Mouse (Mus musculus) limb, embryonic 14.5 days (tissue): ENCODE measurements at regions not wholly inside any gene's neighbourhood (a gene's known extent, or its start where the extent isn't known, plus 50 kb on each side); places are given as distances from the start of the nearest gene placed in this dataset.

Source experiments
- ATAC-seq: fragments of 200-750 bp; cut with Nextera tagmentation; 2 replicates; pipeline ENCODE4 v1.8.0; 2017; ENCODE audit warnings: low read depth, moderate number of reproducible peaks, moderate TSS enrichment; ENCODE audit not compliant: low FRiP score
- DNase-seq: peaks from one replicate; pipeline ENCODE4 v3.0.0-alpha.2; 2015; ENCODE audit warnings: low spot score
- H3K27ac ChIP-seq: fragments of 300-500 bp; sonication (generic); replicated peaks from 2 replicates; pipeline ENCODE4 v1.5.1; 2014; ENCODE audit warnings: low read depth, mild to moderate bottlenecking, low read length, moderate library complexity, mixed read lengths
- H3K27me3 ChIP-seq: fragments of 300-500 bp; sonication (generic); 2 replicates; pipeline ENCODE4 v1.6.1; 2014; ENCODE audit warnings: low read length, mixed read lengths; ENCODE audit not compliant: control insufficient read depth, insufficient read depth
- H3K36me3 ChIP-seq: fragments of 300-500 bp; sonication (generic); 2 replicates; pipeline ENCODE4 v1.6.1; 2014; ENCODE audit warnings: mild to moderate bottlenecking, low read length, moderate library complexity, mixed read lengths; ENCODE audit not compliant: control insufficient read depth, insufficient read depth
- H3K4me1 ChIP-seq: fragments of 300-500 bp; sonication (generic); 2 replicates; pipeline ENCODE4 v1.6.1; 2014; ENCODE audit warnings: antibody characterized with exemption, low read length, mixed read lengths; ENCODE audit not compliant: control insufficient read depth, insufficient read depth
- H3K4me2 ChIP-seq: fragments of 300-500 bp; sonication (generic); replicated peaks from 2 replicates; pipeline ENCODE4 v1.6.1; 2014; ENCODE audit warnings: low read depth, mild to moderate bottlenecking, low read length, moderate library complexity; ENCODE audit not compliant: severe bottlenecking
- H3K4me3 ChIP-seq: fragments of 300-500 bp; sonication (generic); replicated peaks from 2 replicates; pipeline ENCODE4 v1.5.1; 2014; ENCODE audit warnings: low read length
- H3K9ac ChIP-seq: fragments of 300-500 bp; sonication (generic); 2 replicates; pipeline ENCODE4 v1.6.1; 2014; ENCODE audit warnings: mild to moderate bottlenecking, low read depth, low read length, moderate library complexity; ENCODE audit not compliant: severe bottlenecking
- H3K9me3 ChIP-seq: fragments of 300-500 bp; sonication (generic); 2 replicates; pipeline ENCODE4 v1.6.1; 2016; ENCODE audit warnings: low read length; ENCODE audit not compliant: control insufficient read depth
- POLR2A ChIP-seq: fragments of 200-500 bp; IDR thresholded peaks from 2 replicates; pipeline ENCODE4 v1.8.0; 2012; ENCODE audit warnings: inconsistent platforms, mild to moderate bottlenecking, moderate library complexity, borderline replicate concordance; ENCODE audit not compliant: insufficient read depth, insufficient read length; ENCODE audit errors: extremely low read depth
- WGBS: fragments of 180-500 bp; shearing (Covaris S2); extraction: QIAGEN DNeasy Blood & Tissue Kit; methylation state at CpG from one replicate; pipeline ENCODE4 v1.1.7; 2014; 5-methylcytosine and 5-hydroxymethylcytosine counted together

GRCm38 (mm10) chr13:111104567-111105219 is 150.1 kb upstream of the Actbl2 start:
- Histone ChIP-seq H3K4me2 (no peak overlapping the region), H3K4me3 (no peak overlapping the region), H3K9me3 (no peaks in the 10 kb centered on the region), H3K27me3 (no peaks in the 10 kb centered on the region), H3K4me1 (no peaks in the 10 kb centered on the region), H3K27ac (no peak overlapping the region), H3K36me3 (no peaks in the 10 kb centered on the region), H3K9ac (no peak overlapping the region)
- 71% methylated on average over 4 of the region's 4 CpGs for WGBS
- DNase-seq = no peak
- TF ChIP-seq POLR2A = no peak
- ATAC-seq = no peak

GRCm38 (mm10) chr13:111131108-111131507 is 123.7 kb upstream of the Actbl2 start:
- no peaks in the 10 kb centered on the region for H3K4me1 ChIP-seq
- H3K27ac ChIP-seq = no peak overlapping the region
- H3K36me3 ChIP-seq = no peaks in the 10 kb centered on the region
- DNase-seq (no peak), ATAC-seq (no peak)
- H3K4me3 ChIP-seq = no peak overlapping the region
- H3K9me3 ChIP-seq = no peaks in the 10 kb centered on the region
- 76% methylated on average over 3 of the region's 3 CpGs for WGBS
- H3K9ac ChIP-seq = no peak overlapping the region
- H3K4me2 ChIP-seq = no peak overlapping the region
- TF ChIP-seq POLR2A = no peak
- H3K27me3 ChIP-seq = no peaks in the 10 kb centered on the region

- DNase-seq = no peak
- no peaks in the 10 kb centered on the region for H3K36me3 ChIP-seq
- no peak for TF ChIP-seq POLR2A
- no peaks in the 10 kb centered on the region for H3K4me1 ChIP-seq
- H3K27me3 ChIP-seq = no peaks in the 10 kb centered on the region
- WGBS = 95% methylated on average over 3 of the region's 3 CpGs
- H3K27ac ChIP-seq = no peak overlapping the region
- H3K4me3 ChIP-seq = no peak overlapping the region
- H3K4me2 ChIP-seq = no peak overlapping the region
- no peak for ATAC-seq
- H3K9me3 ChIP-seq = no peaks in the 10 kb centered on the region
- H3K9ac ChIP-seq = no peak overlapping the region
Observed at GRCm38 (mm10) chr13:111136392-111136791, 118.4 kb upstream of the Actbl2 start.

- H3K4me1 ChIP-seq = no peaks in the 10 kb centered on the region
- H3K4me2 ChIP-seq = no peak overlapping the region
- no peak for TF ChIP-seq POLR2A
- DNase-seq (no peak), ATAC-seq (no peak)
- H3K36me3 ChIP-seq = no peaks in the 10 kb centered on the region
- H3K9me3 ChIP-seq = no peaks in the 10 kb centered on the region
- 68% methylated on average over 7 of the region's 7 CpGs for WGBS
- no peak overlapping the region for H3K27ac ChIP-seq
- no peak overlapping the region for H3K9ac ChIP-seq
- H3K27me3 ChIP-seq = no peaks in the 10 kb centered on the region
- H3K4me3 ChIP-seq = no peak overlapping the region
Observed at GRCm38 (mm10) chr13:111142757-111143420, 111.9 kb upstream of the Actbl2 start.

GRCm38 (mm10) chr13:111144721-111145120 is 110.1 kb upstream of the Actbl2 start:
- Histone ChIP-seq H3K4me1 (no peaks in the 10 kb centered on the region), H3K36me3 (no peaks in the 10 kb centered on the region), H3K4me3 (no peak overlapping the region), H3K9me3 (no peaks in the 10 kb centered on the region), H3K27me3 (no peaks in the 10 kb centered on the region), H3K27ac (no peak overlapping the region), H3K9ac (no peak overlapping the region), H3K4me2 (no peak overlapping the region)
- ATAC-seq (no peak), DNase-seq (no peak)
- 85% methylated on average over 3 of the region's 3 CpGs for WGBS
- no peak for TF ChIP-seq POLR2A
